Mouse (Mus musculus): ENCODE results near the gene Nup62.

GRCm38 (mm10) chr7:44776849-44777498, 38.9 kb upstream of the Nup62 start:
- TF ChIP-seq CTCF (IDR thresholded peaks at IDR 0.05; ENCODE audit: low read depth) (no peak), EP300 (optimal IDR thresholded peaks at IDR 0.05) (no peak)
